Mouse (Mus musculus) lung, postnatal 36 days (tissue): ENCODE data around the gene Atxn1.

Source experiments
- DNase-seq: peaks from one replicate; pipeline ENCODE4 v3.0.0; 2022; ENCODE audit warnings: mixed read lengths

The Atxn1 gene

GRCm38 (mm10) chr13:45962776-45963175 lies 2.0 kb downstream of the Atxn1 start:
- no peak for DNase-seq

- DNase-seq, result peak; percentile 28
These were observed 2.8 kb downstream of the Atxn1 start for GRCm38 (mm10) chr13:45961871-45962630.

GRCm38 (mm10) chr13:45960311-45960965 lies 4.4 kb downstream of the Atxn1 start:
- peak; percentile 68 for DNase-seq

- DNase-seq, result no peak
These were observed 6.5 kb downstream of the Atxn1 start for GRCm38 (mm10) chr13:45958306-45958705.

GRCm38 (mm10) chr13:45957629-45958028 lies 7.2 kb downstream of the Atxn1 start:
- no peak for DNase-seq

GRCm38 (mm10) chr13:45956287-45956686 lies 8.5 kb downstream of the Atxn1 start:
- no peak for DNase-seq

GRCm38 (mm10) chr13:45955370-45956055 lies 9.3 kb downstream of the Atxn1 start:
- DNase-seq, result peak; percentile 64

- no peak for DNase-seq
These were observed 11.7 kb downstream of the Atxn1 start for GRCm38 (mm10) chr13:45953098-45953497.

- DNase-seq, result no peak
These were observed 13.7 kb downstream of the Atxn1 start for GRCm38 (mm10) chr13:45951071-45951645.

GRCm38 (mm10) chr13:45950355-45950861 lies 14.4 kb downstream of the Atxn1 start:
- DNase-seq, result peak; percentile 34

GRCm38 (mm10) chr13:45946136-45946535 lies 18.7 kb downstream of the Atxn1 start:
- DNase-seq, result no peak

GRCm38 (mm10) chr13:45942337-45942736 lies 22.5 kb downstream of the Atxn1 start:
- DNase-seq, result peak; percentile 74

GRCm38 (mm10) chr13:45940714-45941113 lies 24.1 kb downstream of the Atxn1 start:
- no peak for DNase-seq

- no peak for DNase-seq
These were observed 25.2 kb downstream of the Atxn1 start for GRCm38 (mm10) chr13:45939561-45939960.

- no peak for DNase-seq
These were observed 26.7 kb downstream of the Atxn1 start for GRCm38 (mm10) chr13:45938083-45938482.

GRCm38 (mm10) chr13:45936765-45937164 lies 28.0 kb downstream of the Atxn1 start:
- no peak for DNase-seq

GRCm38 (mm10) chr13:45935798-45936197 lies 29.0 kb downstream of the Atxn1 start:
- no peak for DNase-seq

- DNase-seq, result no peak
These were observed 30.0 kb downstream of the Atxn1 start for GRCm38 (mm10) chr13:45934841-45935240.

- no peak for DNase-seq
These were observed 30.7 kb downstream of the Atxn1 start for GRCm38 (mm10) chr13:45934085-45934484.

- no peak for DNase-seq
These were observed 32.3 kb downstream of the Atxn1 start for GRCm38 (mm10) chr13:45932491-45932921.

- peak; percentile 49 for DNase-seq
These were observed 32.9 kb downstream of the Atxn1 start for GRCm38 (mm10) chr13:45931891-45932290.

- DNase-seq, result no peak
These were observed 33.6 kb downstream of the Atxn1 start for GRCm38 (mm10) chr13:45931215-45931614.

- peak; percentile 64 for DNase-seq
These were observed 35.1 kb downstream of the Atxn1 start for GRCm38 (mm10) chr13:45929744-45930143.
